Mouse (Mus musculus): ENCODE results near the gene Paqr4. TPM values are rescaled to one million over a fixed set of nuclear protein-coding genes. Genes with fewer than 3 reads are reported as not detected.
A peak's percentile ranks its signal among the peaks of the same experiment; 100 is the strongest.

The Paqr4 gene
- total RNA-seq, 1 experiment from 2014 or later: 11.3 TPM

GRCm38 (mm10) chr17:23749400-23750191 is 8.9 kb upstream of the Paqr4 start:
- DNase-seq: no peak

GRCm38 (mm10) chr17:23748631-23749391 is 8.1 kb upstream of the Paqr4 start:
- peak; percentile 86 for DNase-seq

GRCm38 (mm10) chr17:23748026-23748425 is 7.4 kb upstream of the Paqr4 start:
- no peak for DNase-seq

GRCm38 (mm10) chr17:23747471-23747870 is 6.8 kb upstream of the Paqr4 start:
- no peak for DNase-seq

- no peak for DNase-seq
Measured at GRCm38 (mm10) chr17:23746767-23747166, 6.1 kb upstream of the Paqr4 start.

- no peak for DNase-seq
Measured at GRCm38 (mm10) chr17:23746311-23746710, 5.6 kb upstream of the Paqr4 start.

GRCm38 (mm10) chr17:23745301-23746251 is 4.9 kb upstream of the Paqr4 start, which contains the start of gene Kremen2:
TSS of gene Kremen2 (minus strand) at chr17:23745833.
- DNase-seq: no peak

GRCm38 (mm10) chr17:23744651-23745050 is 4.0 kb upstream of the Paqr4 start:
- peak; percentile 5 for DNase-seq

GRCm38 (mm10) chr17:23744076-23744475 is 3.4 kb upstream of the Paqr4 start:
- peak; percentile 7 for DNase-seq

GRCm38 (mm10) chr17:23742941-23743340 is 2.3 kb upstream of the Paqr4 start:
- DNase-seq: no peak

GRCm38 (mm10) chr17:23742210-23742793 is 1.6 kb upstream of the Paqr4 start:
- DNase-seq: no peak

- DNase-seq: no peak
Measured at GRCm38 (mm10) chr17:23741359-23742209, 917 bp upstream of the Paqr4 start.

- DNase-seq: peak; percentile 95
Measured at GRCm38 (mm10) chr17:23740136-23740584, 507 bp downstream of the Paqr4 start.

- DNase-seq: no peak
Measured at GRCm38 (mm10) chr17:23739202-23740135, 1.2 kb downstream of the Paqr4 start.

GRCm38 (mm10) chr17:23738836-23739201 is 1.8 kb downstream of the Paqr4 start:
- DNase-seq: no peak

- no peak for DNase-seq
Measured at GRCm38 (mm10) chr17:23737493-23738445, 2.9 kb downstream of the Paqr4 start.

GRCm38 (mm10) chr17:23734341-23734740 is 6.3 kb downstream of the Paqr4 start:
- no peak for DNase-seq

- DNase-seq: no peak
Measured at GRCm38 (mm10) chr17:23730441-23730840, 10.2 kb downstream of the Paqr4 start.
